ENCODE assay signal across 27 mouse cellular contexts in genomic region chr5:150690685-150691084, GRCm38 (mm10). TPM values are rescaled to one million over a fixed set of nuclear protein-coding genes. Genes with fewer than 3 reads are reported as not detected.
DNase-seq lines count a peak whose midpoint lies in the region; ATAC-seq and TF ChIP-seq lines count a peak whose summit lies in the region.
"Had no signal": no experiment of that assay in that cellular context is flagged by ENCODE, and none has a peak within 500 bp of the region (broad histone marks: within the 10 kb centered on the region; RNA-seq: fewer than 3 reads in every experiment).

No protein-coding gene starts in this region.

- TF ChIP-seq CTCF in G1E (IDR thresholded peaks at IDR 0.05; ENCODE audit: low read depth, low read length): no peak

- H3K9me3 ChIP-seq in G1E (replicated peaks): no peaks in the 10 kb centered on the region
- peaks cover 6% of the 10 kb centered on the region; the same call in 1 of the 2 replicates for H3K9me3 ChIP-seq in hindbrain, embryonic 14.5 days (ENCODE audit: control insufficient read depth, low read length)
- H3K9me3 ChIP-seq: embryonic facial prominence, embryonic 15.5 days; heart, embryonic 12.5 days; heart, embryonic 15.5 days; hindbrain, embryonic 13.5 days had no signal

- ATAC-seq in G1E (ENCODE audit: extremely low read depth, insufficient number of reproducible peaks, low FRiP score, poor library complexity, severe bottlenecking): peak; percentile 15; the same call in 1 of the 2 replicates
- ATAC-seq in megakaryocyte progenitor cell, adult 5-6 weeks (replicated peaks; ENCODE audit: poor library complexity): peak; percentile 65
- no peak for ATAC-seq in hindbrain, embryonic 14.5 days (ENCODE audit: low FRiP score)
- ATAC-seq: activated CD4-positive, CD25-positive, alpha-beta regulatory T cell, adult 4 months; forebrain, embryonic 14.5 days; hindbrain, postnatal 0 days; inflammation-experienced regulatory T-cells, adult 6 months; intestine, embryonic 16.5 days had no signal

- peaks cover 12% of the 10 kb centered on the region for H3K4me1 ChIP-seq in G1E (ENCODE audit: insufficient read depth, low read depth, low read length)
- H3K4me1 ChIP-seq in hindbrain, embryonic 14.5 days (replicated peaks; ENCODE audit: control insufficient read depth, insufficient read depth, low read length): no peaks in the 10 kb centered on the region
- H3K4me1 ChIP-seq: embryonic facial prominence, embryonic 12.5 days; embryonic facial prominence, embryonic 15.5 days; hindbrain, embryonic 10.5 days; hindbrain, embryonic 13.5 days had no signal

- H3K4me3 ChIP-seq in G1E (ENCODE audit: low read depth, low read length): no peak overlapping the region
- H3K4me3 ChIP-seq in hindbrain, embryonic 14.5 days (replicated peaks; ENCODE audit: low read length): no peak overlapping the region
- H3K4me3 ChIP-seq: embryonic facial prominence, embryonic 12.5 days; embryonic facial prominence, embryonic 15.5 days; heart, embryonic 12.5 days; heart, embryonic 15.5 days; hindbrain, embryonic 10.5 days; hindbrain, embryonic 13.5 days had no signal

- no peak overlapping the region for H3K27ac ChIP-seq in hindbrain, embryonic 14.5 days
- H3K27ac ChIP-seq: embryonic facial prominence, embryonic 12.5 days; embryonic facial prominence, embryonic 15.5 days; heart, embryonic 15.5 days; hindbrain, embryonic 10.5 days; hindbrain, embryonic 13.5 days; hindbrain, postnatal 0 days had no signal

- H3K9ac ChIP-seq in hindbrain, embryonic 14.5 days: no peak overlapping the region
- H3K9ac ChIP-seq: embryonic facial prominence, embryonic 12.5 days; embryonic facial prominence, embryonic 15.5 days; heart, embryonic 12.5 days; heart, embryonic 15.5 days; hindbrain, embryonic 13.5 days had no signal

- H3K27me3 ChIP-seq in G1E (ENCODE audit: insufficient read depth, low read length): no peaks in the 10 kb centered on the region
- H3K27me3 ChIP-seq in hindbrain, embryonic 14.5 days (ENCODE audit: control insufficient read depth, insufficient read depth, low read length): no peaks in the 10 kb centered on the region
- H3K27me3 ChIP-seq: embryonic facial prominence, embryonic 12.5 days; embryonic facial prominence, embryonic 15.5 days; heart, embryonic 12.5 days; heart, embryonic 15.5 days; hindbrain, embryonic 13.5 days had no signal

- no peak overlapping the region for H3K4me2 ChIP-seq in hindbrain, embryonic 14.5 days (replicated peaks)
- H3K4me2 ChIP-seq: embryonic facial prominence, embryonic 12.5 days; embryonic facial prominence, embryonic 15.5 days; heart, embryonic 12.5 days; heart, embryonic 15.5 days; hindbrain, embryonic 13.5 days had no signal

- H3K36me3 ChIP-seq in G1E (replicated peaks): peaks cover 5% of the 10 kb centered on the region
- peaks cover 5% of the 10 kb centered on the region; the same call in 1 of the 2 replicates for H3K36me3 ChIP-seq in hindbrain, embryonic 14.5 days (replicated peaks; ENCODE audit: control insufficient read depth, insufficient read depth)

- DNase-seq in G1E (ENCODE audit: low spot score): no peak
- DNase-seq in Muller cell, postnatal 12 days (ENCODE audit: inconsistent ontology term): peak; percentile 33
- DNase-seq in urinary bladder, postnatal 36 days (ENCODE audit: low spot score in 2 of 2): no peak
- no peak for DNase-seq in embryo, embryonic 10.5 days (ENCODE audit: low spot score)
- DNase-seq in hindbrain, embryonic 14.5 days (ENCODE audit: low spot score): no peak
- DNase-seq: adrenal gland, adult 8-10 months; adrenal gland, postnatal 25 days; cerebellum, adult 11-12 months; cerebellum, adult 8-10 months; cerebellum, postnatal 10 days; cerebellum, postnatal 36 days; gastrocnemius, postnatal 10 days; heart, adult 18-20 months; heart, postnatal 10 days; heart, postnatal 36 days had no signal

RNA-seq across cellular contexts. Expression of gene Pds5b, which starts 17.1 kb away (rescaled TPM):
- total RNA-seq in G1E (2014; fragmentation: Nextera tagmentation): 87.9 and 88.5 TPM in 2 replicates
- total RNA-seq in G1E (2017): 39.1 and 45.5 TPM in 2 replicates
- polyA plus RNA-seq in G1E (2012): 2.9 and 3.2 TPM in 2 replicates
- 63.9 and 78.8 TPM in 2 replicates for total RNA-seq in megakaryocyte progenitor cell, adult 5-6 weeks (2015)
- 32.8 and 37.5 TPM in 2 replicates for total RNA-seq in megakaryocyte progenitor cell, adult 5-6 weeks (2017)
- 45.8 and 49.4 TPM in 2 replicates for polyA plus RNA-seq in hindbrain, embryonic 14.5 days (2014; fragmentation: Nextera tagmentation; extraction: Ambion mirVana)

RNA-seq across cellular contexts. Expression of gene N4bp2l2, which starts 24.7 kb away (rescaled TPM):
- total RNA-seq in G1E (2014; fragmentation: Nextera tagmentation) (90.9 and 98.3 TPM in 2 replicates), G1E (2017) (96.0 and 159 TPM in 2 replicates)
- polyA plus RNA-seq in G1E (2012): 36.4 and 38.3 TPM in 2 replicates
- 79.2 and 89.9 TPM in 2 replicates for total RNA-seq in megakaryocyte progenitor cell, adult 5-6 weeks (2015)
- 78.3 and 107 TPM in 2 replicates for total RNA-seq in megakaryocyte progenitor cell, adult 5-6 weeks (2017)
- polyA plus RNA-seq in hindbrain, embryonic 14.5 days (2014; fragmentation: Nextera tagmentation; extraction: Ambion mirVana): 29.8 and 32.3 TPM in 2 replicates
